Mouse (Mus musculus) frontal cortex, adult 2 months (tissue): ENCODE data around the gene Nme8. TPM values are rescaled to one million over a fixed set of nuclear protein-coding genes. Genes with fewer than 3 reads are reported as not detected.

Source experiments
- DNase-seq, 2 experiments: peaks; one replicate each; pipeline ENCODE4 v3.0.0; 2022; ENCODE audit warnings: low spot score in 1 of 2; ENCODE audit errors: extremely low spot score in 1 of 2
- polyA plus RNA-seq: library from polyadenylated mRNA; depleted of rRNA; stranded (reverse); fragments of >200 nt; gene quantifications from 2 replicates; pipeline ENCODE4 v1.2.3, GENCODE M21; 2012; rRNA removed

Gene Nme8
- polyA plus RNA-seq, 1 experiment, result not detected

GRCm38 (mm10) chr13:19602531-19602930 is 95.1 kb downstream of the Nme8 start:
- no peak for DNase-seq

GRCm38 (mm10) chr13:19599242-19599641 is 98.4 kb downstream of the Nme8 start:
- no peak for DNase-seq

- DNase-seq, result no peak
These were observed 102.5 kb downstream of the Nme8 start for GRCm38 (mm10) chr13:19595141-19595540.

Other genes starting within 250 kb of the Nme8 start
- gene Epdr1, start 77.9 kb downstream of the Nme8 start, polyA plus RNA-seq, result 84.6 and 88.5 TPM in 2 replicates
- gene Sfrp4, start 74.7 kb downstream of the Nme8 start, polyA plus RNA-seq, result 3.7 and 3.9 TPM in 2 replicates
- gene Gpr141, start 126.5 kb upstream of the Nme8 start, polyA plus RNA-seq, result 0.08 and 0.10 TPM in 2 replicates